Mouse (Mus musculus): ENCODE measurements around the gene Tepp. TPM values are rescaled to one million over a fixed set of nuclear protein-coding genes. Genes with fewer than 3 reads are reported as not detected.

Tepp gene
- polyA plus RNA-seq, 1 experiment from 2014 or later, result 0.51 TPM

DNA sequence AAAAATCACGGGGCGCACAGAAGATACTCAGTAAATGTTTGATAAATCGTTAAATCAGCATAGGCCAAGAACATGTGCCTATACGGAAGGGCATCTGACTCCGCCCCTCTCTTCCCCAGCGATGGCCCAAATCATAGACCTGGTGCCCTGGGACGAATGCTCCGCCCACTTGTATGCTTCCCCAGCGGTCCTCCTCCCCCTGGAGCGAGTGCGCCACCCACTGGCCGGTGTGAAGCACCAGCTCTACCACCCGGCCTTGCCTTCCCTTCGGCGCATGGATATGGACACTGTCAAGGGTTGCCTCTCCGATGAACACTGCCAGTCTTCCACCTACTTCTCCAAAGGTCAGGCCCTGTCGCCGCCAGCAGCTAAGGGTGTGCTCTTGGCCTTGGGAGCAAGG is 2.5 kb downstream of the Tepp start:
- WGBS, result 74% methylated on average over 18 of the region's 18 CpGs
- Histone ChIP-seq H3K36me3 (no peaks in the 10 kb centered on the region), H3K9me3 (replicated peaks) (no peaks in the 10 kb centered on the region), H3K4me3 (replicated peaks) (no peak overlapping the region), H3K27me3 (no peaks in the 10 kb centered on the region), H3K27ac (replicated peaks) (no peak overlapping the region), H3K4me2 (replicated peaks) (no peak overlapping the region), H3K4me1 (no peaks in the 10 kb centered on the region), H3K9ac (no peak overlapping the region)
- ATAC-seq (ENCODE audit: insufficient number of reproducible peaks, low FRiP score, low TSS enrichment, low read depth), result no peak

DNA sequence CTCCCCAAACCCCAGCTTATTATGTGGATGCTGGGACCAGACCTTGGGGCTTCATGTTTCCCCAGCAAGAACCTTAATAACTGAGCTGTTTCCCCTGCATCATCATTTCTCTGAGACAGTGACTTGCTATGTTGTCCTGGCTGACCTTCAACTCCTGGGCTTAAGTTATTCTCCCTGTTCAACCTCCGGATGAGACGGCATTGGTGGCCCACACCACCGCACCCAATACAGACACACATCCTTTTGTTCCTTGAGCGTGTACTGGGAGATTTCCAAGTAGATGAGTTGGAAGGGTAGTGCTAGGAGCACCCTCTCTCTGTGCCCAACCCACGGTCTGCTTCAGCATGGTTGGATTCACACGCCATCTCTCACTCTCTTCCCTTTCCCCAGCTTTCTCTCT is 3.5 kb downstream of the Tepp start:
- ATAC-seq (ENCODE audit: insufficient number of reproducible peaks, low FRiP score, low TSS enrichment, low read depth), result no peak
- Histone ChIP-seq H3K36me3 (no peaks in the 10 kb centered on the region), H3K27me3 (no peaks in the 10 kb centered on the region), H3K4me2 (replicated peaks) (no peak overlapping the region), H3K9me3 (replicated peaks) (no peaks in the 10 kb centered on the region), H3K9ac (no peak overlapping the region), H3K4me1 (no peaks in the 10 kb centered on the region), H3K4me3 (replicated peaks) (no peak overlapping the region), H3K27ac (replicated peaks) (no peak overlapping the region)
- WGBS, result 86% methylated on average over 6 of the region's 6 CpGs

DNA sequence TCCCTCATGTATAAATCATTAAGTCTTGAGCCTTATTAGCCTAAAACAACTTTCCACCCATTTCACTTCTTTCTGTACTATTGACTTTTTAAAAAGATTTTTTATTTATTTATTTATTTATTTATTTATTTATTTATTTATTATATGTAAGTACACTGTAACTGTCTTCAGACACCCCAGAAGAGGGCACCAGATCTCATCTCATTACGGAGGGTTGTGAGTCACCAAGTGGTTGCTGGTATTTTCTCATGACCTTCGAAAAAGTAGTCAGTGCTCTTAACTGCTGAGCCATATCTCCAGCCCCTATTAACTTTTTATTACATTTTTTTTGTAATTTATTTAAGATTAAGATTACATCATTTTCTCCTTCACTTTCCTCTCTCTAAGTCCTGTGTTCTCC is 4.3 kb downstream of the Tepp start:
- ATAC-seq (ENCODE audit: insufficient number of reproducible peaks, low FRiP score, low TSS enrichment, low read depth), result no peak
- no peaks in the 10 kb centered on the region for H3K36me3 ChIP-seq
- WGBS, result 67% methylated on average over 2 of the region's 2 CpGs
- H3K4me1 ChIP-seq, result 0 out of 2 replicates have a peak, but pooled peaks cover under 1% of the 10 kb centered on the region
- no peaks in the 10 kb centered on the region for H3K27me3 ChIP-seq
- H3K4me3 ChIP-seq (replicated peaks), result no peak overlapping the region
- no peak overlapping the region for H3K9ac ChIP-seq
- H3K9me3 ChIP-seq (replicated peaks), result no peaks in the 10 kb centered on the region
- H3K4me2 ChIP-seq (replicated peaks), result no peak overlapping the region
- no peak overlapping the region for H3K27ac ChIP-seq (replicated peaks)

DNA sequence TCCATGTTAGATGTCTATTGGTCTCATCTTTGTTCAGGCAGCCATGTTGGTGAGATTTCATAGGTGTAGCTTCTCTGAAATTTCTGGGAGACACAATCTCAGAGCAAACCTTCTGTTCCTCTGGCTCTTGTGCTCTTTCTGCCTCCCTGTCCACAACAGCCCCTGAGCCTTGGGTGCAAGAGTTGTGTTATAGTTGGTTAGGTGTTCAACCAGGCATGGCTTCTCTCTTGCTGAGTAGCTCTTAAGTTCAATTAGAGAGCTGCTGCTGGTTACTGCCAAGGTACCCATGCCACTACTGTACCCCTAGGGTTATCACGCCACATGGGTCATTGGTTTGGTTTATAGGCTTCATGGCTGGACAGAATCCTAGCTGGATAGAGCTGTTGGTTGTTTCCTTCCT is 5.0 kb downstream of the Tepp start:
- Histone ChIP-seq H3K9ac (no peak overlapping the region), H3K36me3 (no peaks in the 10 kb centered on the region), H3K27me3 (no peaks in the 10 kb centered on the region), H3K4me3 (replicated peaks) (no peak overlapping the region), H3K4me1 (peaks cover 7% of the 10 kb centered on the region), H3K4me2 (replicated peaks) (no peak overlapping the region), H3K27ac (replicated peaks) (no peak overlapping the region), H3K9me3 (replicated peaks) (no peaks in the 10 kb centered on the region)
- ATAC-seq (ENCODE audit: insufficient number of reproducible peaks, low FRiP score, low TSS enrichment, low read depth), result no peak
- 93% methylated on average over 1 of the region's 1 CpGs for WGBS

DNA sequence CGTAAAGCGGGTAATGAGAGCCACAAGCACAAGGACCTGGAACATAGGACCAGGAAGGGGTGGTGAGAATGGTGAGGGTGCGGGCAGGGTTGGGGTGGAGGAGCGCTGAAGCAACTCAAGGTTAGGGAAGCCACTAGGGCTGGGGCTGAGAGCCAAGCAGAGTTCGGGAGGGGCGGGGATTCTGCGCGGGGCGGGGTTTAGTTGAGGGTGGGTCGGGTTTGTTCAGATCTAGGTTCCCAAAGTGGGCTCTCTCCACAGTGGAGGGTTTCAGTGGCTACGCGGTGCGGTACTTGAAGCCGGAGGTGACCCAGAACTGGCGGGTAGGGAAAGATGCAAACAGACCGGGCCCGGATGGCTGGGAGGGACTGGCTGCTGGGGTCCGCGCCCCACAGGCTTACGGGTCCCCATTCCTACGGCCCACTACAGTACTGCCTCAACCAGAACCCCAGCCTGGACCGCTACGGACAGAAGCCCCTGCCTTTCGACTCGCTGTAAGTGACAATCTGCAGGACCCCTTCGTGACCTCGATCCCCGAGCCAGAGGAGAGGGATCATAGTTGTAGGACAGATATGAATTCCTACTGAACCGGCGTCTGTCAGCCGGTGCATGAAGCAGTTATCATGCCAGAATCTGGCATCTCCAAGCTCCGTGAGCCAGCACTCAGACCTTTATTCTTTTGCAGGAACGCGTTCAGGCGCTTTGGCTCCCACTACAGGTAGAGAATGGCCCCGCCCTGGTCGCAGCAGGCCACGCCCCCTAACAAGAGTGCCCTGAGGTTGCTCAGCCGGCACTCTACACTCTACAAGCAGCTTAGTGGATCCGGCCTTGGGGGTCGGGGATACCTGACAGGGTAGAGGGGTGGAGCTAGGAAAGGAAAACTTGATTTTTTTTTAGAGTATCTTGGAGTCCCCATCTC is 10.1 kb downstream of the Tepp start:
- Histone ChIP-seq H3K36me3 (peaks cover 12% of the 10 kb centered on the region), H3K27me3 (no peaks in the 10 kb centered on the region), H3K9ac (no peak overlapping the region), H3K4me1 (peaks cover 16% of the 10 kb centered on the region), H3K4me3 (replicated peaks) (peak overlapping the region; percentile 41), H3K4me2 (replicated peaks) (peak overlapping the region; percentile 94), H3K27ac (replicated peaks) (no peak overlapping the region), H3K9me3 (replicated peaks) (no peaks in the 10 kb centered on the region)
- WGBS, result 2% methylated on average over 41 of the region's 41 CpGs
- ATAC-seq (ENCODE audit: insufficient number of reproducible peaks, low FRiP score, low TSS enrichment, low read depth), result peak; percentile 67

DNA sequence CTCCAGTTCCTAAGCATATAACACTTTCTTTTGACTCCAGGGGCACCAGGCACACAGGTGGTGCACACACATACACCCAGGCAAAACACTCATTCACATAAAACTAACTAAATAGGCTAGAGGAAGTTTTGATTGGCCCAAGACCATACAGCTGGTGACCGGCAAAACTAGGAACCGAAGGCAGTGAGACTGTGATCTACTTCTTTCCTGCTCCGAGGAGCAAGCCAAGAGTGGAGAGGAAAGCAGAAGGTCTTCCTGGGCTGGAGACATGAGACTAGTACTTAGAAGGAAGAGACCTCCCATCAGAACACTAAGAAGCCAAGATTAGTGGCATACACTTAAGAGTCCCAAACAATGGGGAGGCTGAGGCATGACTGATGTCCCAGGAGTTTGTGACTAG is 12.8 kb downstream of the Tepp start:
- no peak overlapping the region for H3K9ac ChIP-seq
- H3K27ac ChIP-seq (replicated peaks), result no peak overlapping the region
- no peak overlapping the region for H3K4me2 ChIP-seq (replicated peaks)
- peaks cover 16% of the 10 kb centered on the region for H3K4me1 ChIP-seq
- H3K4me3 ChIP-seq (replicated peaks), result no peak overlapping the region
- H3K9me3 ChIP-seq (replicated peaks), result no peaks in the 10 kb centered on the region
- 85% methylated on average over 3 of the region's 3 CpGs for WGBS
- peaks cover 39% of the 10 kb centered on the region for H3K36me3 ChIP-seq
- no peaks in the 10 kb centered on the region for H3K27me3 ChIP-seq
- ATAC-seq (ENCODE audit: insufficient number of reproducible peaks, low FRiP score, low TSS enrichment, low read depth), result no peak

DNA sequence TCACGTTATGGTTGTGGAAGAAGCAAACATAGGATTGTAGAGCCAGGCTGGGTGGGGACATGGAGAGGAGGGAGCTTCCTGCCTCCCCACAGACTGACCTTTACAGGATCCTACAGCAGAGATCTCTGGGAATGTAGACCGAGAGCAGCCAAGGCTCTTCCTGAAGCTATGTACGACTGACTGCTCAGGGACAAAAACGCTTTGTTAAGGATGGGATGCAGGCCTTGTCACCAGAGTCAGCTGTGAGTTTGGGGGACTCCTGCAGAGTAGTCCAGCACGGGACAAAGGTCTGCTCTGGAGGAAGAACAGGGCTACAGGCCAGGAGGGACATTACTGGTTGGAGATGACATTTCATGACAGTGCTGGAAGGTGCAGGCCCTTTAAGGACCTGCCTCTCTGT is 14.3 kb downstream of the Tepp start:
- Histone ChIP-seq H3K27me3 (no peaks in the 10 kb centered on the region), H3K9me3 (replicated peaks) (no peaks in the 10 kb centered on the region), H3K4me1 (peaks cover 20% of the 10 kb centered on the region), H3K27ac (replicated peaks) (no peak overlapping the region), H3K4me2 (replicated peaks) (no peak overlapping the region), H3K9ac (no peak overlapping the region), H3K36me3 (peaks cover 54% of the 10 kb centered on the region), H3K4me3 (replicated peaks) (no peak overlapping the region)
- ATAC-seq (ENCODE audit: insufficient number of reproducible peaks, low FRiP score, low TSS enrichment, low read depth), result no peak
- 47% methylated on average over 5 of the region's 5 CpGs for WGBS

DNA sequence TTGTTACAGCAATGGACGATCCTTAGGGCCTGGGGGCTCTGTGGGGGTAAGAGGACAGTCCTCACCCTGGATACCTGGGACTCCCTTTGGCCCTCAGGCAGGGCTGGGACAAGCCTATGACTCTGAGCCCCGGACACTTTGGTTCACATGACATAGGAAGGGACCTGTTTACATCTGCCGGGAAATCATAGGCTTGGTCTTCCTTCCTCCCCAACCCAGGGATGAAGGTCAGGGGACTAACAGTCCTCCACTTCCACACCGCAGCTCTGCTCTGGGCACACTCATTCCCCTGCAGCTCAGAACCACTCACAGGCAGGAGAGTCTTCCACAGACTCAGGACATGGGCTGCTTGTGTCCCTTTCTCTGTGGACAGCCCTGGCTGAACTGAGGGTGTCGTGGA is 16.5 kb downstream of the Tepp start:
- Histone ChIP-seq H3K4me1 (peaks cover 17% of the 10 kb centered on the region), H3K27me3 (no peaks in the 10 kb centered on the region), H3K36me3 (peaks cover 54% of the 10 kb centered on the region), H3K9ac (no peak overlapping the region), H3K27ac (replicated peaks) (no peak overlapping the region), H3K9me3 (replicated peaks) (no peaks in the 10 kb centered on the region), H3K4me2 (replicated peaks) (no peak overlapping the region), H3K4me3 (replicated peaks) (no peak overlapping the region)
- no peak for ATAC-seq (ENCODE audit: insufficient number of reproducible peaks, low FRiP score, low TSS enrichment, low read depth)
- WGBS, result 82% methylated on average over 5 of the region's 5 CpGs

DNA sequence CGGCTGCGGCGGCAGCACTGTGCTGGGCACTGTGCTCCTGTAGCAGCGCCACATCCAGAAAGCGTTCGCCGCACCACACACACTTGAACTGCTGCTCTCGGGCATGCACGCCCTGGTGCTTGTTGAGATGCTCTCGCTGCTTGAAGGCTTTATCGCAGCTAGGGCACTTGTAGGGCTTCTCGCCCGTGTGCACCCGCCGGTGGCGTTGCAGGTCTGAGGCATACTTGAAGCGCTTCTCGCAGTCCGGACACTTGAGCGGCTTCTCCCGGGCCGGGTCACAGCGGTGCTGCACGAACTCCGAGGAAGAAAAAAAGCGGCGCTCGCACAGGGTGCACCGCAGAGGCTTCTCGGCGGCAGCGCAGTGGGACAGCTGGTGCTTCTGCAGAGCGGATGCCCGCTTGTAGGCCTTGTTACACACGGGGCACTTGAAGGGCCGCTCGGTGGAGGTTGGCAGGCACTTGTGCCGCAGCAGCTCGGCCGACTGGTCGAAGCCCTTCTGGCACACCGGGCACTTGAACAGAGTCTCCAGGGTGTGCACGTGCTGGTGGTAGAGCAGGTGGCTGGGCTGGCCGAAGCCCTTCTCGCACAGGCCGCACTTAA is 17.6 kb downstream of the Tepp start:
- H3K27ac ChIP-seq (replicated peaks), result no peak overlapping the region
- no peak overlapping the region for H3K4me3 ChIP-seq (replicated peaks)
- peaks cover 23% of the 10 kb centered on the region for H3K4me1 ChIP-seq
- no peak for ATAC-seq (ENCODE audit: insufficient number of reproducible peaks, low FRiP score, low TSS enrichment, low read depth)
- WGBS, result 89% methylated on average over 46 of the region's 46 CpGs
- H3K36me3 ChIP-seq, result peaks cover 54% of the 10 kb centered on the region
- H3K9ac ChIP-seq, result no peak overlapping the region
- H3K9me3 ChIP-seq (replicated peaks), result no peaks in the 10 kb centered on the region
- no peak overlapping the region for H3K4me2 ChIP-seq (replicated peaks)
- H3K27me3 ChIP-seq, result no peaks in the 10 kb centered on the region

DNA sequence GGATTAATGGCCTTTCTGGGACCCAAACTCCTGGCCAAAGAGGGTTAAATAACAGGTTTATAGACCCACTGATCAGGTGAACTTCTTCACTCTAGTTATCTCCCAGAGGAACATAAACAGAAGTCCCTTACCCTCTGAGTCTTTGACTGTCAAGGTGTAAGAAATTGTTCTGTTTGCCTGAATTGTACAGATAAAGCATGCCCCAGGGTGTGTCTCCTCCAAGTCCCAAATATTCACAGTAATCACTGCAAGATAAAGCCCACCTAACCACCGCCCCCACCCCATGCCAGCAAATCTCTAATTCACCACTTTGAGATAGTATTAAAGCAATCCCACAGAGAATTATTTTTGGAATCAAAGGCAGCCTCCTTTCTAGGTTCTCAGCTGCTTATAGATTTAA is 20.0 kb downstream of the Tepp start:
- H3K27ac ChIP-seq (replicated peaks), result no peak overlapping the region
- H3K36me3 ChIP-seq, result peaks cover 53% of the 10 kb centered on the region
- peak overlapping the region; percentile 78 for H3K9ac ChIP-seq

DNA sequence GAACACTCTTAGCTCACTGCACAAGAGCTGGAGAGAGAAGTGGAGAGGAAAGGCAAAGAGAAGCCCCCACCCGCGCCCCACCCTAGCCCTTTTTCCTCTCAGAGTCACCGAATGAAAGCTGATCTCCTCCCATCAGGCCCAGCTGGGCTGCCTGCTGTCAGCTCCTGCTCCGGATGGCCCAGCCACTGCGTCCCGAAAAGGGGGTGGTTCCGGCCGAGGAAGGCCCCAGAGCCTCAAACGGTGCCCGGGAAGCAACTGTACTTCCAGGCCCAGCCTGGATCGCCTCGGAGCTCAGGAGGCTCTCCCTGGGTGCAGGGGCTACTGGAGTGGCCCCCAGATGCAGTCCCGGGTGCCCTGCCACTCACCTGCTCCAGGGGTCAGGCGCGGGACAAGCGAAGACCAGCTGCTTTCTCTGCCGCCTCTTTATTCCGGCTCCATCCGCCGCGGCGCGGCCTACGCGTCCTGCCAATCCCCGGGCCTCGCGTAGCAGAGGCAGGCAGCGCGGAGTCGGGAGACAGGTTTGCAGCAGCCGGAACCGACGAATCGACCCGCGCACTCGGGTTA is 20.9 kb downstream of the Tepp start:
- Histone ChIP-seq H3K4me1 (peaks cover 28% of the 10 kb centered on the region), H3K4me3 (replicated peaks) (peak overlapping the region; percentile 85), H3K36me3 (peaks cover 45% of the 10 kb centered on the region), H3K27me3 (no peaks in the 10 kb centered on the region), H3K9ac (peak overlapping the region; percentile 78), H3K27ac (replicated peaks) (peak overlapping the region; percentile 98), H3K4me2 (replicated peaks) (peak overlapping the region; percentile 80), H3K9me3 (replicated peaks) (no peaks in the 10 kb centered on the region)
- under 1% methylated on average over 38 of the region's 38 CpGs for WGBS
- ATAC-seq (ENCODE audit: insufficient number of reproducible peaks, low FRiP score, low TSS enrichment, low read depth), result peak; percentile 51

More for the DNA sequence above, 20.0 kb downstream of the Tepp start:
- Histone ChIP-seq H3K4me2 (replicated peaks) (peak overlapping the region; percentile 80), H3K4me3 (replicated peaks) (peak overlapping the region; percentile 85), H3K27me3 (no peaks in the 10 kb centered on the region), H3K9me3 (replicated peaks) (no peaks in the 10 kb centered on the region), H3K4me1 (peaks cover 28% of the 10 kb centered on the region)
- 44% methylated on average over 1 of the region's 1 CpGs for WGBS
- no peak for ATAC-seq (ENCODE audit: insufficient number of reproducible peaks, low FRiP score, low TSS enrichment, low read depth)
